Mouse (Mus musculus): ENCODE results near the gene Guca2a. TPM values are rescaled to one million over a fixed set of nuclear protein-coding genes. Genes with fewer than 3 reads are reported as not detected.
A peak's percentile ranks its signal among the peaks of the same experiment; 100 is the strongest.

Gene Guca2a
- total and polyA plus RNA-seq, 2 experiments from 2014 or later: 0.42 TPM; not detected in 1

DNA sequence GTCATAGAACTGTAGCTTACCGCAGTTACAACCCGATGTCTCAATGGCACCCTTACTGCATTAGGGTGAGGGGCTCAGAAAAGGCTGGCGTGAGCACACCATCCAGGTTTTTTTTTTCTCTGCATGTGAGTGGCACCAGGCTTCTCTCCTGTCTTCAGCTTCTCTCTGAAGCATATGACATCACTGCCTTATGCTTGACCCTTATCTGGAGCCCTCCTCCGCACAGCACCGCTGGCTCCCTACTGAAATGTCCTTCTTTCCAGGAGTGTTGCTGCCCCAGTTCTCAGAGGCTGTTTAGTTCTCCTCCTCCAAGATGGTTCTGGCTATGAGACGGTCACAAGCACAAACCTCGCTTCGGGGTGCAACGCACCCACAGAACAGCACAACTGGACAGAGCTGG lies 33.7 kb downstream of the Guca2a start:
- H3K27me3 ChIP-seq (ENCODE audit: control insufficient read depth, insufficient read depth, low read length): no peaks in the 10 kb centered on the region
- H3K9me3 ChIP-seq (replicated peaks; ENCODE audit: control insufficient read depth, low read length): no peaks in the 10 kb centered on the region
- H3K27ac ChIP-seq (ENCODE audit: low read depth): no peak overlapping the region
- WGBS: 64% methylated on average over 9 of the region's 9 CpGs
- no peak for DNase-seq (ENCODE audit: low spot score)
- no peak for TF ChIP-seq EP300 (IDR thresholded peaks at IDR 0.05; ENCODE audit: low read depth)
- H3K9ac ChIP-seq (replicated peaks; ENCODE audit: low read depth, low read length): no peak overlapping the region
- ATAC-seq (ENCODE audit: insufficient read depth, low read depth): no peak
- H3K36me3 ChIP-seq (replicated peaks; ENCODE audit: control insufficient read depth, insufficient read depth, low read length): no peaks in the 10 kb centered on the region
- H3K4me1 ChIP-seq (ENCODE audit: control insufficient read depth, insufficient read depth): peaks cover 7% of the 10 kb centered on the region; the same call in 1 of the 2 replicates
- H3K4me3 ChIP-seq (ENCODE audit: low read depth, low read length): no peak overlapping the region
- H3K4me2 ChIP-seq (ENCODE audit: low read depth, low read length): no peak overlapping the region

DNA sequence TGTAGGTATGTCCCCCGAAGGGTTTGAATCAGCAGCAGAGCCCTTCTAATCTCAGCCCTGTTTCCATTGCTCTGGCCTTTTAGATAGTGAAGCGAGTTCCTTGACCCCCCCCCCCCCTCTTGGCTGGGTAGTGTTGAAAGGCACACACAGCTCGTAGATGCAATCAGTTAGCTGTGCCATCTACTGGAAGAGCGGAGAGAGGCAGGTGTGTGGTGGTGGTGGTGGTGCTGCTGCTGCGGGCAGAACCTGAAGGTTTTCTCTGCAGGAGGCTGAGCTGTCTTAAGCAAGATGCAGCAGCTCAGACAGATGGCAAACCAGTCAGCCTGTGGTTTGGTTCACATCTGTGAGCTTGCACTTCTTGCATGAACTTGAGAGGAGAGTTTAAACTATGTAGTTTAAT lies 35.2 kb downstream of the Guca2a start:
- Histone ChIP-seq H3K27me3 (ENCODE audit: control insufficient read depth, insufficient read depth, low read length) (no peaks in the 10 kb centered on the region), H3K4me1 (ENCODE audit: control insufficient read depth, insufficient read depth) (0 out of 2 replicates have a peak, but pooled peaks cover 5% of the 10 kb centered on the region)
- 19% methylated on average over 5 of the region's 5 CpGs for WGBS

DNA sequence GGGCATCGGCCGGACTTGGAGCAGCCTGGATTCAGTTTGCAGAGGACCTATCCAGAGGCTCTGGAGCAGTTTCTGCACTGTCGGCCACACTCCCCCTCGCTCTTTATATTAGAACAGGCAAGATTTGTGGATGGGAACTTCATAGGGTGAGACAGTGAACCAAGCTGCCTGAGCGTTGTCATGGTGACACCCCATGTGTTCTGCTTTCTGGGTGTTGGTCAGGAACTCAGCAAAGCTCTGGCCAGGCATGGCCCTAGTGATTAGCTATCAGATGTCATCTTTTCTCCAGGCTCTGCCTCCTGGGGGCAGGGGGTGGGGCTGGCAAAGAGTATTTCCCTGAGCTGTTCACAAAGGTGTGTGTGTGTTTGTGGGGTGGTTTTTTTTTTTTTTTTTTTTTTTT lies 45.1 kb downstream of the Guca2a start:
- ATAC-seq (ENCODE audit: insufficient read depth, low read depth) (no peak), DNase-seq (ENCODE audit: low spot score) (no peak)
- no peak for TF ChIP-seq CTCF (IDR thresholded peaks at IDR 0.05; ENCODE audit: low read depth)
- TF ChIP-seq EP300 (IDR thresholded peaks at IDR 0.05; ENCODE audit: low read depth): no peak
- Histone ChIP-seq H3K9me3 (replicated peaks; ENCODE audit: control insufficient read depth, low read length) (no peaks in the 10 kb centered on the region), H3K4me2 (ENCODE audit: low read depth, low read length) (no peak overlapping the region), H3K27ac (ENCODE audit: low read depth) (no peak overlapping the region), H3K9ac (replicated peaks; ENCODE audit: low read depth, low read length) (no peak overlapping the region), H3K4me3 (ENCODE audit: low read depth, low read length) (no peak overlapping the region), H3K27me3 (ENCODE audit: control insufficient read depth, insufficient read depth, low read length) (no peaks in the 10 kb centered on the region), H3K36me3 (replicated peaks; ENCODE audit: control insufficient read depth, insufficient read depth, low read length) (no peaks in the 10 kb centered on the region), H3K4me1 (ENCODE audit: control insufficient read depth, insufficient read depth) (no peaks in the 10 kb centered on the region)
- WGBS: 66% methylated on average over 5 of the region's 5 CpGs

More for the DNA sequence above, 35.2 kb downstream of the Guca2a start:
- DNase-seq (ENCODE audit: low spot score) (peak; percentile 12), ATAC-seq (ENCODE audit: insufficient read depth, low read depth) (no peak)
- H3K4me3 ChIP-seq (ENCODE audit: low read depth, low read length): no peak overlapping the region
- TF ChIP-seq EP300 (IDR thresholded peaks at IDR 0.05; ENCODE audit: low read depth): no peak
- peak; percentile 43 for TF ChIP-seq CTCF (IDR thresholded peaks at IDR 0.05; ENCODE audit: low read depth)
- no peaks in the 10 kb centered on the region for H3K9me3 ChIP-seq (replicated peaks; ENCODE audit: control insufficient read depth, low read length)
- H3K36me3 ChIP-seq (replicated peaks; ENCODE audit: control insufficient read depth, insufficient read depth, low read length): no peaks in the 10 kb centered on the region
- no peak overlapping the region; the same call in 1 of the 2 replicates for H3K9ac ChIP-seq (replicated peaks; ENCODE audit: low read depth, low read length)
- H3K4me2 ChIP-seq (ENCODE audit: low read depth, low read length): no peak overlapping the region
- H3K27ac ChIP-seq (ENCODE audit: low read depth): no peak overlapping the region

DNA sequence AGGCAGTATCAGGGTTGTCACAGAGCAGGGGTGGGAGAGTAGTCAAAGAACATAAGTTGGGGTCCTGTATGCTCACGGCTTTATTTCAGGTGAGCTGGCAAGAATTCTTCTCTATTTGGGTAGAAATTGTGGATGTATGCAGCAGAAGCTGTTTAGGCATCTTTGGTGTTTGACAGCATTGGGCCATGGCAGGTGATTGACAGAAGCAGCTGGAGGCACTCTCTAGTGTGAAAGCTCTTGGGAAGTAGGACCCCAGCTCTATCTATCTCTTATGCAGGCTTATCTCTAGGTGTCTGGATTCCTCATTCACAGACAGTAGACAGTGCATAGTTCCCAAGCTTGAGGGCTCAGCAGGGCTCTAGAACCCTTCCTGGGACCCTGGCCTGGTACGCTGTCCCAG lies 48.2 kb downstream of the Guca2a start:
- Histone ChIP-seq H3K4me2 (ENCODE audit: low read depth, low read length) (no peak overlapping the region), H3K27ac (ENCODE audit: low read depth) (no peak overlapping the region), H3K9me3 (replicated peaks; ENCODE audit: control insufficient read depth, low read length) (no peaks in the 10 kb centered on the region), H3K27me3 (ENCODE audit: control insufficient read depth, insufficient read depth, low read length) (no peaks in the 10 kb centered on the region), H3K36me3 (replicated peaks; ENCODE audit: control insufficient read depth, insufficient read depth, low read length) (no peaks in the 10 kb centered on the region), H3K9ac (replicated peaks; ENCODE audit: low read depth, low read length) (no peak overlapping the region), H3K4me3 (ENCODE audit: low read depth, low read length) (no peak overlapping the region), H3K4me1 (ENCODE audit: control insufficient read depth, insufficient read depth) (no peaks in the 10 kb centered on the region)
- ATAC-seq (ENCODE audit: insufficient read depth, low read depth) (no peak), DNase-seq (ENCODE audit: low spot score) (no peak)
- WGBS: 79% methylated on average over 2 of the region's 2 CpGs
- TF ChIP-seq EP300 (IDR thresholded peaks at IDR 0.05; ENCODE audit: low read depth) (no peak), CTCF (IDR thresholded peaks at IDR 0.05; ENCODE audit: low read depth) (no peak)

Other genes with a start within 250 kb of the Guca2a start
- gene Ccdc30, start 222.2 kb upstream of the Guca2a start, total RNA-seq (2014; rRNA removed; ENCODE audit: low replicate concordance): not detected in 2 replicates
- gene Ccdc30, start 222.2 kb upstream of the Guca2a start, polyA plus RNA-seq (2015; fragmentation: Nextera tagmentation; extraction: Ambion mirVana): 2.1 and 2.3 TPM in 2 replicates
- 17.4 and 22.5 TPM in 2 replicates for gene Ppcs, start 215.3 kb upstream of the Guca2a start, total RNA-seq (2014; rRNA removed; ENCODE audit: low replicate concordance)
- gene Ppcs, start 215.3 kb upstream of the Guca2a start, polyA plus RNA-seq (2015; fragmentation: Nextera tagmentation; extraction: Ambion mirVana): 39.3 and 40.0 TPM in 2 replicates
- not detected in 2 replicates for gene Zmynd12, start 214.9 kb upstream of the Guca2a start, total RNA-seq (2014; rRNA removed; ENCODE audit: low replicate concordance)
- 0.21 and 0.37 TPM in 2 replicates for gene Zmynd12, start 214.9 kb upstream of the Guca2a start, polyA plus RNA-seq (2015; fragmentation: Nextera tagmentation; extraction: Ambion mirVana)
- 5.7 and 6.4 TPM in 2 replicates for gene Rimkla, start 145.1 kb upstream of the Guca2a start, total RNA-seq (2014; rRNA removed; ENCODE audit: low replicate concordance)
- gene Rimkla, start 145.1 kb upstream of the Guca2a start, polyA plus RNA-seq (2015; fragmentation: Nextera tagmentation; extraction: Ambion mirVana): 2.8 and 3.0 TPM in 2 replicates
- 16.6 and 52.4 TPM in 2 replicates for gene Foxj3, start 100.7 kb upstream of the Guca2a start, total RNA-seq (2014; rRNA removed; ENCODE audit: low replicate concordance)
- 9.8 and 10.7 TPM in 2 replicates for gene Foxj3, start 100.7 kb upstream of the Guca2a start, polyA plus RNA-seq (2015; fragmentation: Nextera tagmentation; extraction: Ambion mirVana)
- 3.6 and 6.7 TPM in 2 replicates for gene Frg2f1, start 98.2 kb upstream of the Guca2a start, total RNA-seq (2014; rRNA removed; ENCODE audit: low replicate concordance)
- 4.7 and 6.5 TPM in 2 replicates for gene Frg2f1, start 98.2 kb upstream of the Guca2a start, polyA plus RNA-seq (2015; fragmentation: Nextera tagmentation; extraction: Ambion mirVana)
- gene Guca2b, start 21.2 kb downstream of the Guca2a start, total RNA-seq (2014; rRNA removed; ENCODE audit: low replicate concordance): not detected in 2 replicates
- gene Guca2b, start 21.2 kb downstream of the Guca2a start, polyA plus RNA-seq (2015; fragmentation: Nextera tagmentation; extraction: Ambion mirVana): not detected in 2 replicates
- 2.3 and 10.4 TPM in 2 replicates for gene Hivep3, start 96.1 kb downstream of the Guca2a start, total RNA-seq (2014; rRNA removed; ENCODE audit: low replicate concordance)
- gene Hivep3, start 96.1 kb downstream of the Guca2a start, polyA plus RNA-seq (2015; fragmentation: Nextera tagmentation; extraction: Ambion mirVana): 5.8 and 6.6 TPM in 2 replicates